Mouse (Mus musculus) liver, postnatal 0 days (tissue): Measurements from ENCODE around the gene 1700029F12Rik.

Experiments used
- CTCF ChIP-seq: sonication (generic); IDR thresholded peaks from 2 replicates; pipeline ENCODE4 v1.5.1; 2016; ENCODE audit warnings: antibody characterized with exemption, low read depth
- EP300 ChIP-seq: IDR thresholded peaks from 2 replicates; pipeline ENCODE4 v1.6.1; 2016; ENCODE audit warnings: antibody characterized with exemption, low read depth, mild to moderate bottlenecking

DNA sequence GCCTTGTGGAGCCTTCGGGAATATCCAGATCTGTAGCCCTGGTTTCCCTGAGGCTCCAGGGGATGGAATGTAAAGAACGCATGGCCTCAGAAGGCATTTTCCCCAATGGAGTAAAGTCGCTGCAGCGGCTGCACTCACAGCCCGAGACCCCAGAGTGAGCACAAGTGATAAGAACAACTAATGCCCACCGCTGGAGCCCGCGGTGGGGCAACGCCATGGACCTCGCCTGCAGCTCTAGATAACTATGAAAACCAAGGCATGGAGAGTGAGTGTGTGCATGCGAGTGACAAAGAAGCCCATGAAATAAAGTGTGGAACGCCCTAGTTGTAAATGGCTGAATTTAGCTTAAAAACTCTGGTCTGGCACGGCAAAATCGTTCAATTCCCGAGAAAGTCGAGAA lies 45.0 kb downstream of the 1700029F12Rik start:
- TF ChIP-seq CTCF (no peak), EP300 (no peak)
